Mouse (Mus musculus): ENCODE measurements around the gene Cnnm1.

DNA sequence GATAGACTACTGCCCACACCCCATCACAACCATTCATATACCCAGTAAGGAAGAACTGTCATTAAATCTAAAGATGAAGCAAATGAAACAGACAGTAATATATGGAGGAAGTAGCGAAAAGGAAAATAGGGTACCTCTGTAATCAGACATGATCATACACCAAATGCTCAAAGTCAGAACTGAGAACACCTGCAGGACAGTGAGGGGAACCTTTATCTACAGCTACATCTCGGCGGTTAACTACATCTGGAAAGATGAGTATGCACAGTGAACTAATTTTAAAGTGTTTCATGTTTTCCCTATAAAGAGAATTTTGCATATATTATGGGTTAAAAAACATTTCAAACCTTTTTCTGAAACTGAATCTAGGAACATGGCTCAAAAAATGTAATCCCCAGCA is 19.7 kb upstream of the Cnnm1 start:
- TF ChIP-seq POLR2A (IDR thresholded peaks at IDR 0.05; ENCODE audit: low read depth, low read length) (no peak), CTCF (conservative IDR thresholded peaks at IDR 0.05 in 1 of 2, IDR thresholded peaks at IDR 0.05 in 1 of 2; ENCODE audit: low read depth in 2 of 2, low read length in 2 of 2) (no peak), JUND (conservative IDR thresholded peaks at IDR 0.05; ENCODE audit: low read depth, low read length) (no peak), ZC3H11A (IDR thresholded peaks at IDR 0.05; ENCODE audit: low read depth, low read length) (no peak)

Data from CH12.LX (cell line).